Mouse (Mus musculus): ENCODE results near the gene Ccr8. TPM values are rescaled to one million over a fixed set of nuclear protein-coding genes. Genes with fewer than 3 reads are reported as not detected.
"Not testable (repeated sequence)": the region's sequence is repeated elsewhere in the genome, so short reads cannot be mapped to it uniquely, and the experiment has no call there.

The Ccr8 gene
- total RNA-seq, 2 experiments from 2014 or later: not detected

- no peak for DNase-seq (ENCODE audit: low spot score in 2 of 2)
Observed at GRCm38 (mm10) chr9:120089125-120089524, 2.8 kb upstream of the Ccr8 start.

DNA sequence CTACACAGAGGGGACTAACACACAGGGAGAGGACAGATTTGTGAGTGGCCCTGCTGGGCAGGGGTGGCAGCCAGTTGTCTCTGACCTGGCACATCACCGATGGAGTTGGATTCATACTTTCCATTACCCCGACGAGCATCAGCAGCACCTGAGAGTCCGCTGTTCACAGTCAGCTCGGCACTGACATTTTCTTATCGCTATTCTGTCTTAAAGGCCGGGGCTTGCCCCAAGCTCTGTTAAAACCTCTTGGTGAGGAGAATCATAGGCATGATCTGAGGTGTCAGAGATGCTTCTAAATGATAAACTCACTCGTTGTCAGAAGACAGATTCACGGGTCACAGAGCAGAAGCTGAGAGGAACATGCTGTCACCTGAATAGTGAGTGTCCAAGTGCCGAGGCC lies 828 bp upstream of the Ccr8 start:
- DNase-seq (ENCODE audit: low spot score in 2 of 2): no peak

DNA sequence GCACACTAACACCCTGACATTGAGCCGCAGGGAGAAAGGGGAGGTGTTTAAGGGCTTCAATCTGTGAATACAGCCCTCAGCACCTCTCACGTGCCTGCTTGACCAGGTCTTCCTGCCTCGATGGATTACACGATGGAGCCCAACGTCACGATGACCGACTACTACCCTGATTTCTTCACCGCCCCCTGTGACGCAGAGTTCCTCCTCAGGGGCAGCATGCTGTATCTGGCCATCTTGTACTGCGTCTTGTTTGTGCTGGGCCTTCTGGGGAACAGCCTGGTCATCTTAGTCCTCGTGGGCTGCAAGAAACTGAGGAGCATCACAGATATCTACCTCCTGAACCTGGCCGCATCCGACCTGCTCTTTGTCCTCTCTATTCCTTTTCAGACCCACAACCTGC lies 1.8 kb downstream of the Ccr8 start:
- DNase-seq (ENCODE audit: low spot score in 2 of 2): no peak

DNA sequence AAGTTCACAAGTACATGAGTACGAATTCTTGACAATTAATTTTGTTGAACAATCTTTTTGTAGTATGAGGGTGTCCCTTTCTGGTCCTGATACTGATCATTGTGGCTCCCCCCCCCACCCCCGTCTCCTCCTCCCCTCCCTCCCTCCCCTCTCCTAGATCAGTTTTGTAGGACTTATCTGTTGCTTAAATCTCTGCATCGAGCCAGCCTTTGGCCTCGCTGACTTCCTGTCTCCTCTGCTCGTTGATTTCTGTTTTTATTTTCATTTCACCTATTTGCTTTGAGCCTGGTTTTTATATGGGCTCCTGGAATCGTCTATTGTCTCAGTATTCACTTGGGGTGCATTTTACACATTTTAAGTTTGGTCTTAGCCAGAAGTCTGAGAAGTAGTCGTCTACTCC lies 4.0 kb downstream of the Ccr8 start:
- DNase-seq (ENCODE audit: low spot score in 2 of 2): no peak

GRCm38 (mm10) chr9:120098682-120099081 lies 6.8 kb downstream of the Ccr8 start:
- DNase-seq (ENCODE audit: low spot score in 2 of 2): peak; percentile 81 to 84

- no peak for DNase-seq (ENCODE audit: low spot score in 2 of 2)
Observed at GRCm38 (mm10) chr9:120099304-120099703, 7.4 kb downstream of the Ccr8 start.

DNA sequence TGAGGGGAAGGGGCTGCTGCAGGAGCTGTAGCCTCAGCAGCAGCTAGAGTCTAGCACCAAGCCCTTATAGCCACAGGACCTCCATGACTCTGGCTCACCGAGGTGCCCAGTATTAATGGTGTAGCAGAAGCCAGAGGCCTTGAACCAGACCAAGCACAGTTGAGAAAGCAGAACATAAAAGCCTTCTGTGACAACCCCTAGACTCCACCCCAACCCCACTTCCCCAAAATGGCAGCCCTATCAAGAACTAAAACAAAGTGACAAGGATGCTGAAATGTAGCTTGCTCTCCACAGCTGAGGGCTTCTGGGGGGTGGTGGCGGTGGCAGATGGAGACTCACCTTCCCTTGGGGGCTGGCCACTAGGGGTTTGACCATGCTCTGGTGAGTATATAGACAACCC lies 9.3 kb downstream of the Ccr8 start:
- no peak for DNase-seq (ENCODE audit: low spot score in 2 of 2)

- DNase-seq (ENCODE audit: low spot score in 2 of 2): not testable (repeated sequence)
Observed at GRCm38 (mm10) chr9:120108953-120109352, 17.0 kb downstream of the Ccr8 start.

- DNase-seq (ENCODE audit: low spot score in 2 of 2): peak; percentile 94 to 97
Observed at GRCm38 (mm10) chr9:120110211-120111018, 18.5 kb downstream of the Ccr8 start, which contains the start of gene Slc25a38. TSS of gene Slc25a38 (plus strand) at chr9:120110374.

DNA sequence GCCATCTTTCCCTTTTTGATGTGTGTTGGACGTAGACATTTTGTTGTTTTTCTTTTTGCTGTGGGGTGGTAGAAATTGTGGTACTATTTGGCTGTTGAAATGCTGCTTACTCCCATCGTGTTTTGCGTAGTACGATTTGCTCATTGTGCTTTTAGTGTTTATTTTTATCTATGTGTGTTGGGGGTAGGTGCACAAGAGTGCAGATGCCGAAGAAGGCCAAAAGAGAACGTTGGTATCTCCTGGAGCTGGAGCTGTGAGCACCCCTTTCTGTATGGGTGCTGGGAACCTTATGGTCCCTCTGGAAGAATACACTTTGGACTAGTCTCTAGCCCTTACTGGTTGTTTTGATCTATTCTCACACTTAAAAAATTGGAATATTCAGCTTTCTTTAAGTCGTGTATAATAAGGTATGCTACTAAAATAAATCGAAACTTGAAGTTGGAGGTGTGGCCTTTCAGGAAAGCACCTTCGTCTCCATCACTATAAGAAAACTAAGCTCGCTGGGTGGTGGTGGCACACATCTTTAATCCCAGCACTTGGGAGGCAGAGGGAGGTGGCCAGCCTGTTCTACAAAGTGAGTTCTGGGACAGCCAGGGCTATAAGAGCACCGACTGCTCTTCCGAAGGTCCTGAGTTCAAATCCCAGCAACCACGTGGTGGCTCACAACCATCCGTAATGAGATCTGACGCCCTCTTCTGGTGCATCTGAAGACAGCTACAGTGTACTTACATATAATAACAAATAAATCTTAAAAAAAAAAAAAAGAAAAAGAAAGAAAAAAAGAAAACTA lies 19.4 kb downstream of the Ccr8 start:
- DNase-seq (ENCODE audit: low spot score in 2 of 2): no peak

DNA sequence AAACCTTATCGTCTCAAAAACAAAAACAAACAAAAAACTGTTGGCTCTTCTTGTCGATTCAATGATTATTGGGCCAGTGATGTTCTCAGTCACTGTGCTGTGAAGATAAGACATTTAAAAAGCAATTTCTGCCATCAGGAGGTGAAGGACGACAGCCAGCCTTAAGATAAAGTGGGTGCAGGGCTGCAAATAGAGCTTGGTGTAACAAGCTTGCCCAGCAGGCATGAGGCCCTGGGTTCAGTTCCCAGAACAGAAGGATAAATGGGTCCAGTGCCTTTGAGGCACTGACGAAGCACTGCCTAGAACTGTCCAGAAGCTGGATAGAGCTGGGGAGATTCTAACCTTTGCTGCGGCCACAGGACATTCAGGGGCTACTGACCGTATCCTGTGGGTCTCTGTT lies 20.6 kb downstream of the Ccr8 start:
- DNase-seq (ENCODE audit: low spot score in 2 of 2): no peak

DNA sequence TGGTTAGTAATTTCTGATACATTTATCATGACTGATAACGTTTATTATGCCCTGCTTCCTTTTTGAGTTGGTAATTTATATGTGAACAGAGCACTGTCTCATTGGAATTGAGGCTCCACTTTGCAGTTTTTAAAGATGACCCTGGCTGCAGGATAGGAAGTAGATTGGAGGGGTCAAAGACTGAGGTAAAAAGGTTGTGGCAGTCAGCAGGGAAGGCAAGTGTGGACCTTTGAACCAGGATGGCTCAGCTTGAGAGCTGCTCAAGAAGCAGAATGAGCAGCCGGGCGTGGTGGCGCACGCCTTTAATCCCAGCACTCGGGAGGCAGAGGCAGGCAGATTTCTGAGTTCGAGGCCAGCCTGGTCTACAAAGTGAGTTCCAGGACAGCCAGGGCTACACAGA lies 21.5 kb downstream of the Ccr8 start:
- DNase-seq (ENCODE audit: low spot score in 2 of 2): no peak

- DNase-seq (ENCODE audit: low spot score in 2 of 2): no peak
Observed at GRCm38 (mm10) chr9:120114051-120114788, 22.3 kb downstream of the Ccr8 start.

GRCm38 (mm10) chr9:120114789-120115151 lies 22.9 kb downstream of the Ccr8 start:
- no peak for DNase-seq (ENCODE audit: low spot score in 2 of 2)

DNA sequence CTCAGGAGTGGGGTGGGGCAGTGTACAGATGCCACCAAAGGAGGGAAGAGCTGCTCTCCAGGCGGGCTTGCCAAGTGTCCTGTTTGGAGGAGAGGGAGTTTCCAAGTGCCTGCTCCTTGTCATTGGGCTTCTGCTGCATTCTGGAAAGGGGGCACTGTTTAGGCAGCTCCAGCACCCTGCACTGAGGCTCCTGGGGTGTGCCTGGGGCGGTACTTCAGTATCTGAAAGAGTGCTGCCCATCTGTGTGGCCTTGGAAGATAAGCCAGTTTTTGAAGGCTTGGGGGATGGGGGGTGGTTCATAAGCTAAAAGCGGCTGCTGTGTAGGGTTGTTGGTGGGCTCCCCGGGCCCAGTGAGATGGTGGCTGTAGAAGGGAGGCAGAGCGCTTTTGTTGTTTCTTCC lies 23.7 kb downstream of the Ccr8 start:
- DNase-seq (ENCODE audit: low spot score in 2 of 2): no peak

DNA sequence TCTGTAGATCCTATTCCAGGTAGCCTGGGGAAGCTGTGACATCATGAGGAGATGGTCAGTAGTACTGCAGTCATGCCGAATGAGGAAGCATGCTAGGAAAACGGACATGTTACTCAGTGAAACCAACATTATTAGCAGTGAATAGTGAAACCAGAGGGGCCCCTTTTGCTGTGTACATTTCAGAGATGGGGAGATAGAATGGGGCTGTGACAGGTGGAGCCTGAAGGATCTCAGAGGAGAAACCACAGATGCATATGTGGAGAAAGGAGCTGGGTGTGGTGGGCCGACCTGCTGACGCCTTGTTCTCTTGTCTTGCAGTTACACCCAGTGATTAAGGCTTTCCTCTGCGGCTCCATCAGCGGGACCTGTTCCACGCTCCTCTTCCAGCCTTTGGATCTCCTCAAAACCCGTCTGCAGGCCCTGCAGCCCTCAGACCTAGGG lies 24.3 kb downstream of the Ccr8 start:
- DNase-seq (ENCODE audit: low spot score in 2 of 2): no peak

DNA sequence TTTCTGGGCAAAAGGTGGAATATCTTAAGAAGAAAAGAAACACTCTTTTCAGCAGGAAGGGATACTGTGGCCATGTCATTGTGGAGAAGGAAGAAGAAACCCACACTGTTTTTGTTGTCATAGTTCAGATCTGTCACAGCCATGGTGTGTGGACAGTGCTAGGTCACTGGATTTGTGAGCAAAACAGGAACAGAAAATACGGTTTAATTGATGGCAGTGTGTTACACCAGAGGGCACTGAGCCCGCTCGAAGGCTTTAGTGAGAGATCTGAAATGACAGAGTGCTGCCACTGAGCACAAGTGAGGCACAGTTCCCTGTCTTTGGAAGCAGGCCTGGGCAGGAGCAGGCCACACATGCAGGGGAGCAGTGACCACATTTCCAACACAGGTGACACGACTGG lies 26.3 kb downstream of the Ccr8 start:
- DNase-seq (ENCODE audit: low spot score in 2 of 2): no peak

DNA sequence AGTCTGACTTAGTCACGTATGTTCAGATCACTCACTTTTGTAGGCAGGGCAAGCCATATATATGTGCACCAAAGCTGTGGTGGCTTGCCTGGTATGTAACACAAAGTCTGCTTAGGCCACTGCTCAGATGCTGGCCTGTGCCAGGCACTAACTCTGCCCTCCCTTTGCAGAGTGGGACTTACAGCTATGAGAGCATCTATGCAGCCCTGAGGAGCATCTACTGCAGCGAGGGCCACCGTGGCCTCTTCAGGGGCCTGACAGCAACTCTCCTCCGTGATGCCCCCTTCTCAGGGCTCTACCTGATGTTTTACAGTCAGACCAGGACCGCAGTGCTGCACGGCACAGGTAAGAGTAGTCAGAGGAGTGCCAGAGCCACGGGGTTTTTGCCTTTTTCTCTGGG lies 28.6 kb downstream of the Ccr8 start:
- no peak for DNase-seq (ENCODE audit: low spot score in 2 of 2)

DNA sequence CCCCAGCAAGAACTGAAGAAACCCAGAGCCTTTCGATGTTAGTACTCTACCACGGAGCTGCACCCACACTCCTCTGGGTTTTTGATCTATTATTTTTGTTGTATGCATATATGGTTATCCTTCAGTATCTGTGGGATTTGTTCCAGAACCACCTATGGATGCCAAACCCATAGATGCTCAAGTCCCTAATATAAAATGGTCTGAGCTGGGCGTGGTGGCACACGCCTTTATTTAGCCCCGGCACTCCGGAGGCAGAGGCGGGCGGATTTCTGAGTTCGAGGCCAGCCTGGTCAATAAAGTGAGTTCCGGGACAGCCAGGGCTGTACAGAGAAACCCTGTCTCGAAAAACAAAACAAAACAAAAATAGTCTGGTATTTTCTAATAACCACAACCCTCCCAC lies 35.0 kb downstream of the Ccr8 start:
- DNase-seq (ENCODE audit: low spot score in 2 of 2): no peak

GRCm38 (mm10) chr9:120127538-120128251 lies 35.8 kb downstream of the Ccr8 start, which contains the start of gene Rpsa:
TSS of gene Rpsa (plus strand) at chr9:120127689.
- DNase-seq (ENCODE audit: low spot score in 2 of 2): peak; percentile 96

DNA sequence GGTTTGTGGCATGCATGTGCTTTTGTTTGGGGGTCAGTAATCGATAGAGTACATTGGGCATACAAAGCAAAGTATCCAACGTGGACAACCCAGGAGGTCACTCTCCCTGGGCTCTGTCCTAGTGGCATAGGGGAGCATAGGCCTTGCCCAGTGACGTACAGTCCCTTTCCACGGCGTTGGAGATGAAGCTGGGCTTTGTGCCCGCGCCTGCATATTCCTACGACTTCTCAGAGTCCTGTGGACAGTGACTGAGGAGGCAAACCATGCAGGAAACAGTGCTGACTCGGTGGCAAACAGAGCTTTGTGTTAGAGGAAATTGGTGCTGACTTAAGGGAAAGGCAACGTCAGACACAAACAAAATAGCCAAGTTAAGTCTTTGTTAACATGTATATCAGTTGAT lies 37.4 kb downstream of the Ccr8 start:
- DNase-seq (ENCODE audit: low spot score in 2 of 2): no peak
